Mouse (Mus musculus) NIH3T3 (cell line): ENCODE measurements at regions not wholly inside any gene's neighbourhood (a gene's known extent, or its start where the extent isn't known, plus 50 kb on each side); places are given as distances from the start of the nearest gene placed in this dataset.

Experiments
- DNase-seq: peaks from one replicate; pipeline ENCODE4 v3.0.0-alpha.2; 2012; ENCODE audit warnings: low read depth

- no peak for DNase-seq
Measured at GRCm38 (mm10) chr17:4297156-4297535, 601.1 kb upstream of the Nox3 start.

DNA sequence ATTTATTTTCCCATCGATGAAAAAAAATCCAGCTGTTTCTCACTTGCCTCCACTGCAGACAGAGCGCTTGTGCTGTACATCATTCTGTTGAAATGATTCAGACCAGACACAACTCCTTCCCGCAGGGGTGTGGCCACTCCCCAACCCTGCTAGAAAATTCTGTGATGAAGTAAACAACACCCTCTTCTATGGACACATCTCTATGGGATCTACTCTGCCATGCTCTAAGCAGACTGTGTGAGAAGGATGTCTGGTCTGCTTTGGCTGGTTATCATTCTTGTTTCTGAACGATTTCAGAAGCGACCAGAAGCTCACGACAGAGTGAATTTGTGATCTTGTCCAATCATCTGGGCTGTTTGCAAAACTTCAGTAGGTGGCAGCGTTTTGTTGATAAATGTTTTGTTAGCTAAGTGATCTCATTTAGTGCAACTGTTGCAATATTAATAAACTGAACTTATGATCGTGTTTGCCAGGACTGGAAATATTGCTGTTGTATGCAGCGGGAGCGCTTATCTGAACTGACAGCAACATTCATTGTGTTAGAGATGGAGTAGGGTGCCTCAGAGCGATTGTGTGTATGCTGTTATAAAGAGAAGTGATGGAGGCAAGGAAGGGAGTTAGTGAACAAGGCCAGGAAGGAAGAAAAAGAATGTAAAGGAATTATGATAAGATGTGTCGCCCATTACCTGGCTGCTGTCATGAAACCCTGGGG is 605.2 kb upstream of the Nox3 start:
- DNase-seq = no peak

GRCm38 (mm10) chr17:4311785-4312379 is 615.8 kb upstream of the Nox3 start:
- DNase-seq = no peak

GRCm38 (mm10) chr17:4319141-4319540 is 623.1 kb upstream of the Nox3 start:
- DNase-seq = no peak

DNA sequence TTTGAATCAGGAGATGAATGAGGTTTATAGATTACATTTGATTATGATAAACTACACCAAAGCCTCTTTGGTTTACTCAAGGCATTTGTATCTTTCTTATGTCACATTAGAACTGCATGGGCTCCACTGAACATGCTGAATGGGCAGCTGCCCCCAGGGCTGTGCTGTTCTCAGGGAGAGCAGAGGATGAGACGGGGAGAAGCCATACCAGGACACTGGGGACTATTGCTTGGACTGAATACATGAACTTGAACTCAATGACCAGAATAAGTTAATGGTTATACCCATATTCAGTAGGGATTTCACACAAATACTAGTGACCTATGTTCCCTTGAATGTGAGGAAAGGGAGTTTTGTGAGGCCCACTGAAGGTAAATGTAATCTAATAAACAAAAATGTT is 632.7 kb upstream of the Nox3 start:
- DNase-seq = no peak

GRCm38 (mm10) chr17:4331650-4332049 is 635.6 kb upstream of the Nox3 start:
- no peak for DNase-seq

- DNase-seq = no peak
Measured at GRCm38 (mm10) chr17:4333091-4333490, 637.0 kb upstream of the Nox3 start.

- DNase-seq = no peak
Measured at GRCm38 (mm10) chr17:4353018-4353417, 641.1 kb upstream of the Arid1b start.

- no peak for DNase-seq
Measured at GRCm38 (mm10) chr17:4355506-4356218, 638.5 kb upstream of the Arid1b start.

GRCm38 (mm10) chr17:4360413-4361320 is 633.5 kb upstream of the Arid1b start:
- DNase-seq = no peak

DNA sequence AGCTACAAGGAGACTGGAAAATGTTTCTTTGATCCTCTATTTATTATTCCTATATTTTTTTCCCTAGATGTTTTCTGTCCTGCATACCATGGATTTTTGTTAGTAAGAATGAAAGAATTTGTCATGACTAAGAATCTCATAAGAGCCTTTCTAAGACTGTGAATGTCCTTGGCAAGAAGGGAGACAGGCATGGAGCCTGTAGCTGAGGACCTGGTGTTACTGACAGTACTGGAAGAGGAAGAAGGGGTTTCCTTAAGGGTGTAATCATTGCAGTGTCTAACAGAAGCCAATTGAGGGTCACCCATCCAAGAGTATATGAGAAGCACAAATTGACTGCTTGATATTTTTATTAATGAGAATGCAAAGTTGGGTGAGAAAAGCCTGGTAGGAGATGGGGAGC is 628.3 kb upstream of the Arid1b start:
- no peak for DNase-seq

GRCm38 (mm10) chr17:4380449-4380848 is 613.7 kb upstream of the Arid1b start:
- no peak for DNase-seq

- no peak for DNase-seq
Measured at GRCm38 (mm10) chr17:4380873-4381272, 613.3 kb upstream of the Arid1b start.

DNA sequence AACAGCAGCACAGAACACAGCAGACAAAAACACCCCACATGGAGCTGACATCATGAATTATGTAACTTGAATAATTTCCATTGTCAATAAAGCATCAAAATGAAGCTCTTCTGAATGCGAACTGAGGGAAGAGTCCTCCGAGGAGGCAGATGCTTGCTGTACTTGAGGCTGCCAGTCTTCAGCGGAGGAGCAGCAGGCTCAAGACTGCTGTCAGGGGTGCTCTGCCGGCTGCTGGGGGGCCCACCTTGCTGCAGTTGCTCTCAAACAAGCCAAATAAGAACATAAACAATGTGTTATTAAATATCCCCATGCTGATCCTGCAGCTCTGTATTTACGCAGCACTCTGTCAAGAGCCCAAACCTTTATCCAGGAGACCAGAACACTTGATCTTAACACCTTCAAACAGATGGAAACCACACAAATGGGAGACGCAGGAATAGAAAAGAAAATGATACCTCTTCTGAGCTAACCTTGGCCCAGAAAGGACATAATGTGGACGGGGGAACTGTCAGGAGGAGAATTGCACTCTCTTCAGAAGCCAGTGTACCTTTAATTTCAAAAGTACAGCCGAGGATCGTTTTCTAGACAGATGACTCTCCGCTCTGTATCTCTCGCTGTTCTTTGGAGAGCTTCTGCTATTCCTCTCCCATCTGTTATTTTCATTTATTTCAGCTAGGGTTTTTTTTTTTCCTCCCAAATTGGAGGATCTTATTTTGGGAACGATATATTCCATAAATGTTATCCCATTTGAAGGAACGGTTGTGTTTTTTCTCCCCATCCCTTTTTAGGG is 612.0 kb upstream of the Arid1b start:
- DNase-seq = no peak

GRCm38 (mm10) chr17:4382716-4383115 is 611.4 kb upstream of the Arid1b start:
- no peak for DNase-seq

DNA sequence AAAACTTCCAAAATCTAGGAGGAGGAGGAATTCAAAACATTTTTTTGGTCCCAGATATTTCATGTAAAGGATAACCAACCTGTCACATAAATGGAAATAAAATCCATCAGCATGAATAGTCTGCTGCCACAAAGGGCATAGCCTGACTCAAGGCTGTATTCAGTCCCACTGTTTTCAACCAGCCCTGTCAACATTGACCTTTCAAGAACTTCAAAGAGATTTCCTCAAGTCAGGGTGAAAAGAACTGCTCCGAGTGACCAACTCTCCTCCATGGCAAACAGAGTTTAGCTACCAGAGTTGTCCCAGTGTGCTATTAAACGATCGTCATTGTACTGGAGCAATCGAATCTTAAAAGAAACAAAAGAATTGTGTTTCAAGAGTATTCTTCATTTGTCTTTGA is 606.5 kb upstream of the Arid1b start:
- no peak for DNase-seq

DNA sequence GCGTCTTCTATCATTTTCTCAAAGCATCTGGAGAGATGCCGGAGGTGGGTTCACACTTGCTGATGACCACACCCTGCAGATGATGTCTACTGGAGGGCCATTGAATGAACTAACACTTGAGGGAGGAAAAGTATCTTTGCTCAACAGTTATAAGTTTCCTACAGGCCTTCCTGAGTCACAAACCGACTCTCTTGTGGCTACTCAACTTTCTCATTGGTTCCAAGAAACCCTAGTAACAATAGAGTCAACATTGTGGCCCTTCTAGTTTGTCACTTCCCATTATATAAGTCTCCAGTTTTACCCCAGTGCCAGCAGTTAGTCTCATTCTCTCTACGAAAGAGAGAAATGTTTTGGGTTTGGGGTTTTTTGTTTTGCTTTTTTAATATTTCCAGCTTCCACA is 604.1 kb upstream of the Arid1b start:
- no peak for DNase-seq

DNA sequence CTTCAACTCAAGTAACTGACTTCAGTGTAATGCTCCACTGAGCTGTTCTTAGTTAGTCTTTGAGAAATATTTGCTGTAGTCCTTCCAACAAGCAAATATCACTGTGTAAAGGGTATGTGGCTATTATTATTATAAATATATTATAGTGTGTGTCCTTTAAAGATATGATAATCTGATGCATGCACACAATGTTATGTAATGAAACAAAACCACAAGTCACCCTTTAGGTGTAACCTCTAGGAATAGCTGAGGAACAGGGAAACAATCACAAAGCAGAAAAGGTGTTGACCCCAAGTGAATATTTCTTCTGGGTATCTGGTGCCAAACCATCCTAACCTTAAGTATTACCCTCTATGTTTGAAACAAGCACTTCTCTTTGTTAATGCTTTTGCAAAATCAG is 603.6 kb upstream of the Arid1b start:
- no peak for DNase-seq

GRCm38 (mm10) chr17:4391210-4391609 is 602.9 kb upstream of the Arid1b start:
- no peak for DNase-seq

- DNase-seq = no peak
Measured at GRCm38 (mm10) chr17:4396119-4396518, 598.0 kb upstream of the Arid1b start.

DNA sequence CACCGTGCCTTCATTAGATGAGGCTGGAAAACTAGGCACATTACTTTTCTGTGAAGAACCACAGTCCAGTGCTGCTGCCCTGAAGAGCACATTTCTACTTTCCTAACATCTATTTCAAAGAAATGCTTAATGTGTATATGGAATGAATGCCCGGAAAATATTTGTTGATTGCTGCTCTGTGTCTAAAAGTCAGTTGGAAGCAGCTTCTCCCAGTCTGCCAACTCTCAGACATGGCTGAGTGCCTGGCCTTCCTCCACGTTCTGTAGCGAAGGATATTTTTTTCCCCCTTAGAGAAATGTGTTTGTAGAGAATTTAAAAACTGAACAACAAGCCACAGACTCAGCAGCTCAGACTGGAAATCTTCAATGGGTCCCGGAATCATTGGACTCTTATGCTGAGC is 576.4 kb upstream of the Arid1b start:
- no peak for DNase-seq
